Mouse (Mus musculus) erythroblast, embryonic 14.5 days (primary cell): ENCODE data around the gene Gm17581.

Experiments used
- GATA1 ChIP-seq: IDR thresholded peaks from 2 replicates; pipeline ENCODE4 v1.6.1; 2012; ENCODE audit warnings: low read length, inconsistent platforms, mixed read lengths
- TAL1 ChIP-seq: IDR thresholded peaks from 3 replicates; pipeline ENCODE4 v1.6.1; 2012; ENCODE audit warnings: low read length, inconsistent platforms, mixed read lengths

- TF ChIP-seq TAL1 (no peak), GATA1 (no peak)
Observed at GRCm38 (mm10) chr2:155729158-155729645, 6.5 kb downstream of the Gm17581 start, which contains the start of gene Edem2.
